Mouse (Mus musculus): ENCODE measurements around the gene Vezt. TPM values are rescaled to one million over a fixed set of nuclear protein-coding genes. Genes with fewer than 3 reads are reported as not detected.

Gene Vezt
- total and polyA plus RNA-seq, 3 experiments = 9.5 to 13.5 TPM; not detected in 1

DNA sequence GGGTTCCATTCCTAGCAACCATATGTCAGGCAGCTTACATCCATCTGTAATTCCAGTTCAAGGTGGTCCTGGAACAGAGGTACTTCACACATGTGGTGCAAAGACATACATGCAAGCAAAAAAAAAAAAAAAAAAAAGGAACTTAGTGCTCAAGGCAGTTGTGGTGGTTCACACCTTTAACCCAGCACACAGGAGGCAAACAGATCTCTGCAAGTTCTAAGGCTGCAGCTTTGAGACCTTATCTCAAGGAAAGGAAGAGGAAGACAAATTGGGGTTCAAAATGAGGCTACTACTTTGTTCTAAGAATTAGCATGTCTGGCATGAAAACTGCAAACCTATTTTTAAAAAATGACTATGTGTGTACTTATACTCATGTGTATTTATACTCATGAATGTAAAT, 50.3 kb downstream of the Vezt start (continued):
- no peak for TF ChIP-seq NELFE (IDR thresholded peaks at IDR 0.05; ENCODE audit: low read depth, low read length)
- TF ChIP-seq MAZ (IDR thresholded peaks at IDR 0.05; ENCODE audit: low read depth, low read length) = no peak
- no peak for TF ChIP-seq KAT2A (conservative IDR thresholded peaks at IDR 0.05; ENCODE audit: low read depth, low read length)
- no peak; the same call in 1 of the 2 replicates for TF ChIP-seq TCF12 (IDR thresholded peaks at IDR 0.05; ENCODE audit: low read depth, low read length)
- 0 out of 2 replicates have a peak, but pooled peaks have one; percentile 30 for TF ChIP-seq MYB (IDR thresholded peaks at IDR 0.05; ENCODE audit: low read depth, low read length)
- TF ChIP-seq ELF1 (IDR thresholded peaks at IDR 0.05; ENCODE audit: low read depth, low read length) = no peak
- no peak for TF ChIP-seq USF2 (IDR thresholded peaks at IDR 0.05; ENCODE audit: borderline replicate concordance in 1 of 2, insufficient read depth in 1 of 2, low read depth in 1 of 2, low read length in 2 of 2)
- no peak for TF ChIP-seq SMC3 (IDR thresholded peaks at IDR 0.05; ENCODE audit: low read depth, low read length)
- TF ChIP-seq SIN3A (IDR thresholded peaks at IDR 0.05; ENCODE audit: low read length) = no peak
- TF ChIP-seq POLR2AphosphoS5 (IDR thresholded peaks at IDR 0.05; ENCODE audit: borderline replicate concordance, low read depth, low read length) = no peak
- no peak for TF ChIP-seq TAL1 (IDR thresholded peaks at IDR 0.05; ENCODE audit: low read length)
- TF ChIP-seq E2F4 (IDR thresholded peaks at IDR 0.05; ENCODE audit: borderline replicate concordance, low read depth, low read length) = no peak

DNA sequence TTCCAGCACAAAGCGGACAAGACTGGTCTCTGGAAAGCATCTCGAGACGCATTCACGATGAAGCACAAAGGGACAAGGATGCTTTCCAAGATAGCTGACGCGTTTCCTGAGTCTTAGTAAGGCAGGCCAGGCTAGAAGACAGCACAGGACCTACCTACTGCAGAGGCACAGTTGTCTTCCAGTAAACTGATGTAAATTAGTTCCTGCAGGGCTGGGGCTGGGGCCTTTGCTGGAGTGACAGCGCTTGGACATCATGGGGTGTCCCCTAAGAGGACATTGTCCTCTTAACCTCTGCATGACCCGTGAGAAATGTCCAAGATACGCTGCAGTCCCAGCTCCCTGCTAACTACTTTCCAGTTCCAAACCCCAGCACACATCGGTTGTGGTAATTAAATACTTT, 66.3 kb downstream of the Vezt start:
- H3K27me3 ChIP-seq (ENCODE audit: control insufficient read depth in 1 of 2, insufficient read depth in 2 of 2, low read length in 2 of 2) = no peaks in the 10 kb centered on the region
- H3K36me3 ChIP-seq (ENCODE audit: control insufficient read depth in 1 of 2, insufficient read depth in 2 of 2, low read length in 2 of 2) = no peaks in the 10 kb centered on the region
- no peaks in the 10 kb centered on the region for H3K79me2 ChIP-seq (ENCODE audit: control insufficient read depth, insufficient read depth, low read length, poor library complexity)
- H3K9ac ChIP-seq (ENCODE audit: control insufficient read depth, low read depth, low read length, poor library complexity, severe bottlenecking) = no peak overlapping the region
- H3K9me3 ChIP-seq (replicated peaks; ENCODE audit: insufficient read depth, low read length) = no peaks in the 10 kb centered on the region
- no peak for DNase-seq (ENCODE audit: low read depth, low spot score)
- no peak for TF ChIP-seq MAFK (IDR thresholded peaks at IDR 0.05; ENCODE audit: borderline replicate concordance, low read depth, low read length)
- TF ChIP-seq CHD2 (IDR thresholded peaks at IDR 0.05; ENCODE audit: low read length) = no peak
- no peak for TF ChIP-seq USF1 (IDR thresholded peaks at IDR 0.05; ENCODE audit: low read depth, low read length)
- no peak for TF ChIP-seq MEF2A (IDR thresholded peaks at IDR 0.05; ENCODE audit: extremely low read depth, insufficient replicate concordance, low read depth, low read length, poor library complexity, severe bottlenecking)
- TF ChIP-seq TCF12 (IDR thresholded peaks at IDR 0.05; ENCODE audit: low read depth, low read length) = no peak
- H3K4me1 ChIP-seq (ENCODE audit: control insufficient read depth in 1 of 2, insufficient read depth in 2 of 2, low read length in 2 of 2) = no peaks in the 10 kb centered on the region
- no peak overlapping the region for H3K27ac ChIP-seq (ENCODE audit: control insufficient read depth, low read depth, low read length)
- H3K4me3 ChIP-seq (ENCODE audit: control insufficient read depth in 1 of 2, insufficient read depth in 1 of 2, low read depth in 2 of 2, low read length in 2 of 2) = no peak overlapping the region

DNA sequence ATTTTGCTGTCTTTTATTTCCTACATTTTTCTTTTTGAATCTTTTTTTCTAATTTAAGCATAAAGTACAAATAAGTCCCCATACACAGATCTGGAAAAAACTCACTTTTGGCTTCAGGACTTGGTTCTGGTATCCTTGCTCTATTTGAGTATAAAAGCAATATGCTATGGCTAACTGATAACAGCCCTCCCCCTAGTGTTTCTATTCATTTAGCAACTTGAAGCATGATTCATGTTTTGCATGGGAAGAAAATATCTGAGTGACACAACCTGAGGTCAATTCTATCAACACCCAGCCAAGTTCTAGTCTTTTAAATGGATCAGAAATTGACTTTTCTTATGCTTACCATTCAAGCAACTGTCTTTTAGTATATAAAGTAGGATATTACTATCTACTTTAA, 68.1 kb downstream of the Vezt start:
- H3K79me2 ChIP-seq (ENCODE audit: control insufficient read depth, insufficient read depth, low read length, poor library complexity) = no peaks in the 10 kb centered on the region
- no peak overlapping the region for H3K4me3 ChIP-seq (ENCODE audit: control insufficient read depth in 1 of 2, insufficient read depth in 1 of 2, low read depth in 2 of 2, low read length in 2 of 2)
- no peak for DNase-seq (ENCODE audit: low read depth, low spot score)
- TF ChIP-seq SMC3 (IDR thresholded peaks at IDR 0.05; ENCODE audit: low read depth, low read length) (peak; percentile 51; the same call in 1 of the 2 replicates), ELF1 (IDR thresholded peaks at IDR 0.05; ENCODE audit: low read depth, low read length) (no peak), NELFE (IDR thresholded peaks at IDR 0.05; ENCODE audit: low read depth, low read length) (no peak), POLR2AphosphoS2 (IDR thresholded peaks at IDR 0.05; ENCODE audit: low read length) (no peak), RCOR1 (IDR thresholded peaks at IDR 0.05; ENCODE audit: low read depth, low read length) (no peak), RAD21 (IDR thresholded peaks at IDR 0.05; ENCODE audit: low read depth, low read length) (peak; percentile 26), CTCF (IDR thresholded peaks at IDR 0.05 in 2 of 3, conservative IDR thresholded peaks at IDR 0.05 in 1 of 3; ENCODE audit: control insufficient read depth in 1 of 3, insufficient read depth in 1 of 3, low read depth in 2 of 3, low read length in 3 of 3, poor library complexity in 1 of 3, severe bottlenecking in 1 of 3) (peak in 1 of 3 experiments; percentile 26; a peak in 2 of 6 replicates)
- H3K4me1 ChIP-seq (ENCODE audit: control insufficient read depth in 1 of 2, insufficient read depth in 2 of 2, low read length in 2 of 2) = no peaks in the 10 kb centered on the region
- H3K36me3 ChIP-seq (ENCODE audit: control insufficient read depth in 1 of 2, insufficient read depth in 2 of 2, low read length in 2 of 2) = no peaks in the 10 kb centered on the region
- no peak overlapping the region for H3K27ac ChIP-seq (ENCODE audit: control insufficient read depth, low read depth, low read length)
- H3K9me3 ChIP-seq (replicated peaks; ENCODE audit: insufficient read depth, low read length) = no peaks in the 10 kb centered on the region
- H3K27me3 ChIP-seq (ENCODE audit: control insufficient read depth in 1 of 2, insufficient read depth in 2 of 2, low read length in 2 of 2) = no peaks in the 10 kb centered on the region
- no peak overlapping the region for H3K9ac ChIP-seq (ENCODE audit: control insufficient read depth, low read depth, low read length, poor library complexity, severe bottlenecking)
